Mouse (Mus musculus): ENCODE data around the gene Psmd9. TPM values are rescaled to one million over a fixed set of nuclear protein-coding genes. Genes with fewer than 3 reads are reported as not detected.

Gene Psmd9
- total RNA-seq, 1 experiment from 2014 or later, result 18.6 TPM

GRCm38 (mm10) chr5:123276636-123277341 is 107.6 kb downstream of the Psmd9 start:
- ATAC-seq (ENCODE audit: extremely low read depth, insufficient number of reproducible peaks, low FRiP score, poor library complexity, severe bottlenecking), result no peak

DNA sequence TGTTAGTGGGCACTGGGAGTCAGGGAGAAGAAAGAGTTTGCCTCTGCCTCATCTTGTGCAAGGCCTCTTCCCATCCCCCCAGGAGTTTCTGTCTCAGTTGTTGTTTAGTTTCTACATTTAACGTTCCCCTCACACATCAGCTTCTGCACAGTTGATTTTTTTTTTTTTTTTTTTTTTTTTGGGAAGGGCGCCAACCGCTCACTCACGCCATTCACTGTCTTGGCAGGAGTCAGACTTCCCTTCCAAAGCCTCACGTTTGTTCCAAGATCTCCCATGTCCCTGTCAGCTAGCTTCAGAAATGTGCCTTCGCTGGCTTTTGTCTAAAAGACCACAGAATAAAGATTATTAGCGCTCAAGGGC is 108.1 kb downstream of the Psmd9 start:
- no peak for ATAC-seq (ENCODE audit: extremely low read depth, insufficient number of reproducible peaks, low FRiP score, poor library complexity, severe bottlenecking)

DNA sequence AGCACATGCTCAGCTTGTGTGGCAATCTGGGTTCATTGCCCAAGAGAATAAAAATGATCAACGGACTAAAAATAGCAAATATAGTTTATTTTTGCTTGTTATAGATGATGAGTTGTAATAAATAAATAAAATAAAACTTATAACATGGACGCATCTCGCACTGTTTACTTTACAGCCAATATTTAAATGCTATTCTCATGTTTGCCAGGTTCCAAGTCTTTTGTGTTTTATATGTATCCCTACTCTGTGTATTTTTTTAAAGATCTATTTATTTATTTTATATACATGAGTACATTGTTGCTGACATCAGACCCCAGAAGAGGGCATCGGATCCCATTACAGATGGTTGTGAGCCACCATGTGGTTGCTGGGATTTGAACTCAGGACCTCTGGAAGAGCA is 108.5 kb downstream of the Psmd9 start:
- no peak for ATAC-seq (ENCODE audit: extremely low read depth, insufficient number of reproducible peaks, low FRiP score, poor library complexity, severe bottlenecking)

DNA sequence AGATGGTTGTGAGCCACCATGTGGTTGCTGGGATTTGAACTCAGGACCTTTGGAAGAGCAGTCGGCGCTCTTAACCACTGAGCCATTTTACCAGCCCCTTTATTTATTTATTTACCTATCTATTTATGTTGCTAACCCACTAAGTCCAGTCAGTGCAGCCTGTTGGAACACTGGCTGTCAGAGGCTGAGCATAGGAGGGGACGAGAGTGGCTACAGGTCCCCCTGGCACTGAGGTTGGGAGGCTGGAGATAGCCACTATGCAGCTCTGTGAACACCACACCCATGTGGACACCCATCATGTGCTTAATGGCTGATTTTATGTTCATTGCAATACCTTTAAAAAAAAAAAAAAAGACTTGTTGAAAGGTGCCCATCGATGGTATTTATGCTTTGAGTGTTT is 110.0 kb downstream of the Psmd9 start:
- no peak for ATAC-seq (ENCODE audit: extremely low read depth, insufficient number of reproducible peaks, low FRiP score, poor library complexity, severe bottlenecking)

- ATAC-seq (ENCODE audit: extremely low read depth, insufficient number of reproducible peaks, low FRiP score, poor library complexity, severe bottlenecking), result no peak
Observed at GRCm38 (mm10) chr5:123281336-123282136, 112.3 kb downstream of the Psmd9 start.

GRCm38 (mm10) chr5:123285174-123285573 is 116.0 kb downstream of the Psmd9 start:
- 0 out of 2 replicates have a peak, but pooled peaks have one; percentile 19 for ATAC-seq (ENCODE audit: extremely low read depth, insufficient number of reproducible peaks, low FRiP score, poor library complexity, severe bottlenecking)

DNA sequence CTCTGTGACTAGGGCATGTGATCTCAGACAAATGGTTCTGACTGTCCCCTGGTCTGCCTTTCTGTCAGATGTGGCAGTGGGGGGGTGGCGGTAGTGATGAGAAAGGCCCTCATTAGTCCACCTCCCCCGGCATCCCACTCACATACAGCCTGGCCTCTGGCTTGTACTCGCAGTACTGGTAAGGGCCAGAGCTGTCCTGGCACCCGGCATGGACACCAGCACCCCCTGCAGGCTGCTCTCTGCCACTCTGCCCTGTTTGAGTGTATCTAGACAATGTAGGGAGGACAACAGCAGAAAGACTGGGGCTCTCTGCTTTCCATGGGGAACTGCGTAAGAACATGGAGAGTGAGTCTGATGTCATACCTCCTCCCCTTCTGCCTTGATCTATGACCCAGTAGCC is 118.9 kb downstream of the Psmd9 start:
- ATAC-seq (ENCODE audit: extremely low read depth, insufficient number of reproducible peaks, low FRiP score, poor library complexity, severe bottlenecking), result no peak

GRCm38 (mm10) chr5:123294653-123295052 is 125.4 kb downstream of the Psmd9 start:
- ATAC-seq (ENCODE audit: extremely low read depth, insufficient number of reproducible peaks, low FRiP score, poor library complexity, severe bottlenecking), result no peak

- peak; percentile 39; the same call in 1 of the 2 replicates for ATAC-seq (ENCODE audit: extremely low read depth, insufficient number of reproducible peaks, low FRiP score, poor library complexity, severe bottlenecking)
Observed at GRCm38 (mm10) chr5:123296224-123296806, 127.1 kb downstream of the Psmd9 start.

- no peak for ATAC-seq (ENCODE audit: extremely low read depth, insufficient number of reproducible peaks, low FRiP score, poor library complexity, severe bottlenecking)
Observed at GRCm38 (mm10) chr5:123296972-123297754, 128.0 kb downstream of the Psmd9 start.

GRCm38 (mm10) chr5:123297830-123298229 is 128.6 kb downstream of the Psmd9 start:
- ATAC-seq (ENCODE audit: extremely low read depth, insufficient number of reproducible peaks, low FRiP score, poor library complexity, severe bottlenecking), result no peak

DNA sequence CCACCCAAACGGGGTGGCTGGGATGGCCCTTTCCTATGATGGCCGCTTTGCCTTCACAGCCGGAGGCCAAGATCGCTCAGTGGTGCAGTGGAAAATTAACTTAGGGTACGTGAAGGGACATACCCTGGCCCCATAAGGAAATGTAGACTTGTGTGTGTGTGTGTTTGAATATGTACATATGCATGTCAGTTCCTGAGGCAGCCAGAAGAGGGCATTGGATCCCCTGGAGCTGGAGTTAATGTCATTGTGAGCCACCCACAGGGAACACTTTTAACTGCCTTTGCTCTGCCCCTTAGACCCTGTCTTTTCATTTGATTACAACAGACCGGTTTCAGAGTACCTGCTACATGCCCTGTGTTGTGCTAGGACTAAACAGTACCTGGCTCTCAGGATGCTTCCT is 129.3 kb downstream of the Psmd9 start:
- no peak for ATAC-seq (ENCODE audit: extremely low read depth, insufficient number of reproducible peaks, low FRiP score, poor library complexity, severe bottlenecking)

Other genes with a start within 250 kb of the Psmd9 start
- gene Kdm2b, start 179.6 kb upstream of the Psmd9 start, total RNA-seq (2017), result 24.3 and 27.4 TPM in 2 replicates
- gene Orai1, start 154.3 kb upstream of the Psmd9 start, total RNA-seq (2017), result 36.6 and 38.4 TPM in 2 replicates
- not detected in 2 replicates for gene Morn3, start 122.4 kb upstream of the Psmd9 start, total RNA-seq (2017)
- 1.8 and 2.0 TPM in 2 replicates for gene Tmem120b, start 101.0 kb upstream of the Psmd9 start, total RNA-seq (2017)
- gene Rhof, start 36.7 kb upstream of the Psmd9 start, total RNA-seq (2017), result 32.0 TPM in 2 replicates
- 18.6 and 23.1 TPM in 2 replicates for gene Setd1b, start 27.2 kb upstream of the Psmd9 start, total RNA-seq (2017)
- not detected in 2 replicates for gene Hpd, start 13.3 kb downstream of the Psmd9 start, total RNA-seq (2017)
- 1.0 and 2.1 TPM in 2 replicates for gene Wdr66, start 82.7 kb downstream of the Psmd9 start, total RNA-seq (2017)
- gene Bcl7a, start 174.4 kb downstream of the Psmd9 start, total RNA-seq (2017), result 26.6 and 28.3 TPM in 2 replicates
- gene Mlxip, start 225.4 kb downstream of the Psmd9 start, total RNA-seq (2017), result 50.7 and 57.7 TPM in 2 replicates